Mouse (Mus musculus) ovary, postnatal 14 days (tissue): ENCODE results near the gene Fbxw9.

ENCODE experiments used
- DNase-seq: peaks from one replicate; pipeline ENCODE4 v3.0.0; 2022; ENCODE audit warnings: low spot score

The Fbxw9 gene

GRCm38 (mm10) chr8:85059879-85060616, at the start of gene Fbxw9:
TSS of gene Fbxw9 (plus strand) at chr8:85060055.
- DNase-seq, result peak; percentile 89

- no peak for DNase-seq
These were observed 48.6 kb upstream of the Fbxw9 start for GRCm38 (mm10) chr8:85011242-85011641.

GRCm38 (mm10) chr8:85013230-85013840, 46.5 kb upstream of the Fbxw9 start:
- DNase-seq, result peak; percentile 50

GRCm38 (mm10) chr8:85014431-85014830, 45.4 kb upstream of the Fbxw9 start, which contains the start of gene Best2:
TSS of gene Best2 (minus strand) at chr8:85014531.
- no peak for DNase-seq

- DNase-seq, result no peak
These were observed 43.1 kb upstream of the Fbxw9 start for GRCm38 (mm10) chr8:85016724-85017123.

- DNase-seq, result no peak
These were observed 42.6 kb upstream of the Fbxw9 start for GRCm38 (mm10) chr8:85017209-85017608.

GRCm38 (mm10) chr8:85021514-85022055, 38.3 kb upstream of the Fbxw9 start:
- no peak for DNase-seq

GRCm38 (mm10) chr8:85023846-85024245, 36.0 kb upstream of the Fbxw9 start:
- DNase-seq, result no peak

- peak; percentile 60 for DNase-seq
These were observed 34.5 kb upstream of the Fbxw9 start, which contains the start of gene Asna1 for GRCm38 (mm10) chr8:85025098-85025932. TSS of gene Asna1 (minus strand) at chr8:85025281.

- DNase-seq, result peak; percentile 93
These were observed 33.0 kb upstream of the Fbxw9 start, which contains the start of gene Trir for GRCm38 (mm10) chr8:85026670-85027515. TSS of gene Trir (plus strand) at chr8:85026823.

- no peak for DNase-seq
These were observed 32.4 kb upstream of the Fbxw9 start for GRCm38 (mm10) chr8:85027516-85027855.

GRCm38 (mm10) chr8:85027922-85028321, 31.9 kb upstream of the Fbxw9 start:
- DNase-seq, result no peak

- DNase-seq, result no peak
These were observed 30.6 kb upstream of the Fbxw9 start for GRCm38 (mm10) chr8:85029271-85029670.

GRCm38 (mm10) chr8:85032622-85033311, 27.1 kb upstream of the Fbxw9 start:
- no peak for DNase-seq

- no peak for DNase-seq
These were observed 26.0 kb upstream of the Fbxw9 start for GRCm38 (mm10) chr8:85033867-85034266.

GRCm38 (mm10) chr8:85034764-85035163, 25.1 kb upstream of the Fbxw9 start:
- DNase-seq, result peak; percentile 53

- DNase-seq, result no peak
These were observed 24.6 kb upstream of the Fbxw9 start for GRCm38 (mm10) chr8:85035165-85035727.

- DNase-seq, result no peak
These were observed 24.0 kb upstream of the Fbxw9 start for GRCm38 (mm10) chr8:85035728-85036310.

- DNase-seq, result no peak
These were observed 23.5 kb upstream of the Fbxw9 start for GRCm38 (mm10) chr8:85036381-85036717.

- peak; percentile 75 for DNase-seq
These were observed 23.0 kb upstream of the Fbxw9 start, which contains the start of gene Tnpo2 for GRCm38 (mm10) chr8:85036718-85037365. TSS of gene Tnpo2 (plus strand) at chr8:85036915.
